Mouse (Mus musculus): ENCODE data around the gene AL607142.1. TPM values are rescaled to one million over a fixed set of nuclear protein-coding genes. Genes with fewer than 3 reads are reported as not detected.

The AL607142.1 gene
- polyA plus RNA-seq, 1 experiment from 2014 or later: not detected

GRCm38 (mm10) chr4:120029937-120030336 lies 34.9 kb upstream of the AL607142.1 start:
- TF ChIP-seq CTCF (IDR thresholded peaks at IDR 0.05; ENCODE audit: low read depth): no peak
- TF ChIP-seq EP300 (IDR thresholded peaks at IDR 0.05; ENCODE audit: low read depth): no peak
- no peak for ATAC-seq
- Histone ChIP-seq H3K9me3 (ENCODE audit: low read length) (no peaks in the 10 kb centered on the region), H3K4me3 (ENCODE audit: low read depth, low read length) (no peak overlapping the region), H3K36me3 (replicated peaks; ENCODE audit: insufficient read depth, low read length) (no peaks in the 10 kb centered on the region), H3K27me3 (ENCODE audit: insufficient read depth, low read length) (peaks cover 29% of the 10 kb centered on the region), H3K27ac (ENCODE audit: low read depth) (no peak overlapping the region), H3K9ac (replicated peaks) (no peak overlapping the region), H3K4me1 (ENCODE audit: insufficient read depth) (no peaks in the 10 kb centered on the region), H3K4me2 (ENCODE audit: low read depth, low read length) (no peak overlapping the region)
- no peak for DNase-seq
- WGBS (ENCODE audit: insufficient replicate concordance): 57% methylated on average over 1 of the region's 1 CpGs

DNA sequence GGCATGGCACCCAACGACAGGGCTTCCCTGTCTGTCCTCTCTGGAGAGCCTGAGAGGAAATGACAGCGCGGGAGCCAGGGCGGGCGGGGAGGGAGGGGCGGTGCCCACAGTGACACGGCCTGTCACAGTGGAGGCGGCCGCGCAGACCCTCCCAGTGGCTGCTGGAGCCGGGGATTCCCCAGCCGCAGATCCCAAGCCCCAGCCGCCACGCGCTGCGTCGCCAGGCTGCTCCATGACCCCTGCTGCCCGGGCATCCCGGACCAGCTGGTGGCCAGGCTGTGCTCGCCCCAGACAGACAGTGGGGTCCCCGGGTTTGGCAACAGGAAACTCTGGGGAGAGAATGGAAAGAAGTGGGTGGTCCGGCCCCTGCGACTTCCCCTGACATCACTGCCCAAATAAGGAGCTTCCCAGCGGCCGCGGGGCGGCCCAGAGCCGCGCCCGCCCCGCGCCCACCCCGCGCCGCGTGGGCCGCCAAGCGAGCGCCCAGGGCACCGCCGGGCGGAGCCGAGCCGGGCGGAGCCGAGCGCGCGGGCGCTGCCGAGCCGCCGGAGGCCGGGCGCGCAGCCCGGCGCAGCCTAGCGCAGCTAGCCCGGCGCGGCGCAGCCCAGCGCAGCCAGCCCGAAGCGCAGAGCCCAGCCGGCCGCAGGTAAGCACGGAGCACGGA lies 32.3 kb upstream of the AL607142.1 start:
- H3K4me3 ChIP-seq (ENCODE audit: low read depth, low read length): peak overlapping the region; percentile 51
- no peaks in the 10 kb centered on the region for H3K36me3 ChIP-seq (replicated peaks; ENCODE audit: insufficient read depth, low read length)
- H3K4me2 ChIP-seq (ENCODE audit: low read depth, low read length): peak overlapping the region; percentile 79
- TF ChIP-seq CTCF (IDR thresholded peaks at IDR 0.05; ENCODE audit: low read depth) (no peak), EP300 (IDR thresholded peaks at IDR 0.05; ENCODE audit: low read depth) (no peak)
- H3K27me3 ChIP-seq (ENCODE audit: insufficient read depth, low read length): peaks cover 35% of the 10 kb centered on the region
- DNase-seq: peak; percentile 43
- H3K9ac ChIP-seq (replicated peaks): peak overlapping the region; percentile 30
- H3K9me3 ChIP-seq (ENCODE audit: low read length): no peaks in the 10 kb centered on the region
- ATAC-seq: peak; percentile 59
- 3% methylated on average over 55 of the region's 70 CpGs for WGBS (ENCODE audit: insufficient replicate concordance)
- H3K4me1 ChIP-seq (ENCODE audit: insufficient read depth): no peaks in the 10 kb centered on the region
- no peak overlapping the region for H3K27ac ChIP-seq (ENCODE audit: low read depth)

DNA sequence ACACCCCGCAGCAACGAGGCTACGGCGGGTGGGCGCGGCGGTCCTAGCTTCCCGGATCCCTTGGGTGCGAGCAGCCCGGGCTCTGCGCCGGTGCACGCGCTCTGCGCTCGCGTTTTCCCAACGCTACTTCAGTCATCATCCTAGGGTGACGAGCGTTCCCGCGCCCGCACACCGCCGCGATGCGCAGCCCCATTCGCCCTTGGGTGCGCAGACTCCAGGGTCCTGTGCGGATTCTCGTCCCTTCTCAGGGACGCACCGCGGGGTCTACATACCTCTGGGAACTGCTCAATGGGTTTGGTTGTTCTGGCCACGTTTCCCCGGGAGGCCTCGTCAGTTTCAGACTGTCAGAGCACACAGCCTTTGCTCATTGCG lies 31.8 kb upstream of the AL607142.1 start:
- DNase-seq (no peak), ATAC-seq (no peak)
- no peak overlapping the region for H3K27ac ChIP-seq (ENCODE audit: low read depth)
- H3K36me3 ChIP-seq (replicated peaks; ENCODE audit: insufficient read depth, low read length): no peaks in the 10 kb centered on the region
- peak overlapping the region; percentile 79 for H3K4me2 ChIP-seq (ENCODE audit: low read depth, low read length)
- H3K4me3 ChIP-seq (ENCODE audit: low read depth, low read length): peak overlapping the region; percentile 51
- peaks cover 35% of the 10 kb centered on the region for H3K27me3 ChIP-seq (ENCODE audit: insufficient read depth, low read length)
- peak overlapping the region; percentile 30 for H3K9ac ChIP-seq (replicated peaks)
- 1% methylated on average over 31 of the region's 38 CpGs for WGBS (ENCODE audit: insufficient replicate concordance)
- H3K9me3 ChIP-seq (ENCODE audit: low read length): no peaks in the 10 kb centered on the region
- no peaks in the 10 kb centered on the region for H3K4me1 ChIP-seq (ENCODE audit: insufficient read depth)
- TF ChIP-seq CTCF (IDR thresholded peaks at IDR 0.05; ENCODE audit: low read depth) (no peak), EP300 (IDR thresholded peaks at IDR 0.05; ENCODE audit: low read depth) (no peak)

GRCm38 (mm10) chr4:120036294-120036693 lies 28.5 kb upstream of the AL607142.1 start:
- H3K4me1 ChIP-seq (ENCODE audit: insufficient read depth): no peaks in the 10 kb centered on the region
- no peak for DNase-seq
- no peaks in the 10 kb centered on the region for H3K9me3 ChIP-seq (ENCODE audit: low read length)
- no peak overlapping the region for H3K27ac ChIP-seq (ENCODE audit: low read depth)
- TF ChIP-seq CTCF (IDR thresholded peaks at IDR 0.05; ENCODE audit: low read depth) (no peak), EP300 (IDR thresholded peaks at IDR 0.05; ENCODE audit: low read depth) (no peak)
- no peak overlapping the region for H3K4me3 ChIP-seq (ENCODE audit: low read depth, low read length)
- H3K27me3 ChIP-seq (ENCODE audit: insufficient read depth, low read length): peaks cover 34% of the 10 kb centered on the region
- ATAC-seq: no peak
- H3K4me2 ChIP-seq (ENCODE audit: low read depth, low read length): no peak overlapping the region
- H3K9ac ChIP-seq (replicated peaks): no peak overlapping the region
- no peaks in the 10 kb centered on the region for H3K36me3 ChIP-seq (replicated peaks; ENCODE audit: insufficient read depth, low read length)
- 74% methylated on average over 4 of the region's 4 CpGs for WGBS (ENCODE audit: insufficient replicate concordance)

- no peak overlapping the region for H3K4me3 ChIP-seq (ENCODE audit: low read depth, low read length)
- no peak overlapping the region for H3K4me2 ChIP-seq (ENCODE audit: low read depth, low read length)
- H3K9ac ChIP-seq (replicated peaks): no peak overlapping the region
- no peak for TF ChIP-seq CTCF (IDR thresholded peaks at IDR 0.05; ENCODE audit: low read depth)
- TF ChIP-seq EP300 (IDR thresholded peaks at IDR 0.05; ENCODE audit: low read depth): no peak
- ATAC-seq (no peak), DNase-seq (no peak)
- peaks cover 28% of the 10 kb centered on the region for H3K27me3 ChIP-seq (ENCODE audit: insufficient read depth, low read length)
- WGBS (ENCODE audit: insufficient replicate concordance): 34% methylated on average over 7 of the region's 7 CpGs
- H3K27ac ChIP-seq (ENCODE audit: low read depth): no peak overlapping the region
- H3K36me3 ChIP-seq (replicated peaks; ENCODE audit: insufficient read depth, low read length): no peaks in the 10 kb centered on the region
- no peaks in the 10 kb centered on the region for H3K4me1 ChIP-seq (ENCODE audit: insufficient read depth)
- H3K9me3 ChIP-seq (ENCODE audit: low read length): no peaks in the 10 kb centered on the region
Observed at GRCm38 (mm10) chr4:120037007-120037406, 27.8 kb upstream of the AL607142.1 start.

GRCm38 (mm10) chr4:120041520-120041919 lies 23.3 kb upstream of the AL607142.1 start:
- Histone ChIP-seq H3K27ac (ENCODE audit: low read depth) (no peak overlapping the region), H3K9me3 (ENCODE audit: low read length) (no peaks in the 10 kb centered on the region), H3K4me3 (ENCODE audit: low read depth, low read length) (no peak overlapping the region), H3K4me1 (ENCODE audit: insufficient read depth) (no peaks in the 10 kb centered on the region), H3K9ac (replicated peaks) (no peak overlapping the region), H3K36me3 (replicated peaks; ENCODE audit: insufficient read depth, low read length) (no peaks in the 10 kb centered on the region), H3K4me2 (ENCODE audit: low read depth, low read length) (no peak overlapping the region), H3K27me3 (ENCODE audit: insufficient read depth, low read length) (no peaks in the 10 kb centered on the region)
- no peak for TF ChIP-seq CTCF (IDR thresholded peaks at IDR 0.05; ENCODE audit: low read depth)
- no peak for TF ChIP-seq EP300 (IDR thresholded peaks at IDR 0.05; ENCODE audit: low read depth)
- ATAC-seq: no peak
- WGBS (ENCODE audit: insufficient replicate concordance): 56% methylated on average over 2 of the region's 2 CpGs
- no peak for DNase-seq

All from liver, postnatal 0 days (tissue).